Comparison of ENCODE assay signal across 45 mouse cellular contexts in genomic region chr14:95872020-95872419, GRCm38 (mm10). TPM values are rescaled to one million over a fixed set of nuclear protein-coding genes. Genes with fewer than 3 reads are reported as not detected.
"Had no signal": no experiment of that assay in that cellular context is flagged by ENCODE, and none has a peak within 500 bp of the region (broad histone marks: within the 10 kb centered on the region; RNA-seq: fewer than 3 reads in every experiment).

No protein-coding gene starts in this region.

- H3K4me3 ChIP-seq: limb, embryonic 10.5 days; limb, embryonic 12.5 days; limb, embryonic 13.5 days; limb, embryonic 15.5 days; liver, embryonic 12.5 days; liver, embryonic 13.5 days; liver, embryonic 15.5 days; lung, embryonic 15.5 days; megakaryocyte, embryonic 14.5 days; midbrain, embryonic 10.5 days; midbrain, embryonic 12.5 days; midbrain, embryonic 13.5 days; midbrain, embryonic 15.5 days; myocyte; neural tube, embryonic 12.5 days had no signal

- H3K4me1 ChIP-seq: limb, embryonic 10.5 days; limb, embryonic 12.5 days; limb, embryonic 13.5 days; limb, embryonic 15.5 days; liver, embryonic 12.5 days; liver, embryonic 13.5 days; liver, embryonic 15.5 days; lung, embryonic 15.5 days; megakaryocyte, embryonic 14.5 days; midbrain, embryonic 10.5 days; midbrain, embryonic 12.5 days; midbrain, embryonic 13.5 days; midbrain, embryonic 15.5 days; neural tube, embryonic 12.5 days had no signal

- ATAC-seq: liver, embryonic 12.5 days; liver, postnatal 0 days; lung, postnatal 0 days; midbrain, embryonic 13.5 days; midbrain, embryonic 15.5 days; midbrain, embryonic 16.5 days had no signal

- H3K36me3 ChIP-seq: limb, embryonic 10.5 days; limb, embryonic 12.5 days; limb, embryonic 13.5 days; limb, embryonic 15.5 days; liver, embryonic 12.5 days; liver, embryonic 13.5 days; liver, embryonic 15.5 days; lung, embryonic 15.5 days; midbrain, embryonic 10.5 days; midbrain, embryonic 12.5 days; midbrain, embryonic 13.5 days; midbrain, embryonic 15.5 days; neural tube, embryonic 12.5 days had no signal

- H3K4me2 ChIP-seq: limb, embryonic 12.5 days; limb, embryonic 13.5 days; limb, embryonic 15.5 days; liver, embryonic 11.5 days; liver, embryonic 12.5 days; liver, embryonic 13.5 days; liver, embryonic 15.5 days; lung, embryonic 15.5 days; midbrain, embryonic 11.5 days; midbrain, embryonic 12.5 days; midbrain, embryonic 13.5 days; midbrain, embryonic 15.5 days; neural tube, embryonic 12.5 days had no signal

- H3K27me3 ChIP-seq: limb, embryonic 13.5 days; limb, embryonic 15.5 days; liver, embryonic 12.5 days; liver, embryonic 13.5 days; liver, embryonic 15.5 days; lung, embryonic 15.5 days; megakaryocyte, embryonic 14.5 days; midbrain, embryonic 12.5 days; midbrain, embryonic 13.5 days; midbrain, embryonic 15.5 days; neural tube, embryonic 12.5 days had no signal

- H3K9me3 ChIP-seq: limb, embryonic 10.5 days; limb, embryonic 12.5 days; limb, embryonic 13.5 days; limb, embryonic 15.5 days; liver, embryonic 12.5 days; liver, embryonic 13.5 days; liver, embryonic 15.5 days; lung, embryonic 15.5 days; midbrain, embryonic 10.5 days; midbrain, embryonic 12.5 days; midbrain, embryonic 13.5 days; midbrain, embryonic 15.5 days; neural tube, embryonic 12.5 days had no signal

- H3K27ac ChIP-seq: limb, embryonic 10.5 days; limb, embryonic 12.5 days; limb, embryonic 13.5 days; limb, embryonic 15.5 days; liver, embryonic 12.5 days; liver, embryonic 13.5 days; liver, embryonic 14.5 days; liver, embryonic 15.5 days; lung, embryonic 15.5 days; macrophage; midbrain, embryonic 10.5 days; midbrain, embryonic 12.5 days; midbrain, embryonic 13.5 days; midbrain, embryonic 15.5 days; neural tube, embryonic 12.5 days had no signal

- H3K9ac ChIP-seq: limb, embryonic 12.5 days; limb, embryonic 13.5 days; limb, embryonic 15.5 days; liver, embryonic 12.5 days; liver, embryonic 13.5 days; liver, embryonic 14.5 days; liver, embryonic 15.5 days; liver, postnatal 0 days; lung, embryonic 15.5 days; midbrain, embryonic 12.5 days; midbrain, embryonic 13.5 days; midbrain, embryonic 15.5 days; neural tube, embryonic 12.5 days had no signal

- DNase-seq: left cerebral cortex, postnatal 4 days; liver; liver, embryonic 13.5 days; liver, postnatal 0 days; lung, adult 18-20 months; lung, adult 2 months; lung, postnatal 10 days; lung, postnatal 14 days; lung, postnatal 36 days; midbrain, embryonic 14.5 days had no signal

RNA-seq across cellular contexts. Expression of gene 4921530L21Rik, which starts 9.0 kb away (rescaled TPM):
- total RNA-seq: left cerebral cortex, adult 8-10 months; left cerebral cortex, postnatal 10 days; left cerebral cortex, postnatal 14 days; left cerebral cortex, postnatal 25 days; left cerebral cortex, postnatal 4 days; liver, adult 2 months; megakaryocyte progenitor cell, adult 5-6 weeks; megakaryocyte, adult 5-6 weeks; megakaryocyte-erythroid progenitor cell, adult 5-6 weeks; midbrain, postnatal 0 days; monocyte, adult 5-6 weeks had no signal
- polyA plus RNA-seq: limb, embryonic 10.5 days; limb, embryonic 11.5 days; limb, embryonic 12.5 days; limb, embryonic 13.5 days; limb, embryonic 14.5 days; limb, embryonic 15.5 days; liver, adult 2 months; liver, embryonic 11.5 days; liver, embryonic 12.5 days; liver, embryonic 13.5 days; liver, embryonic 14.5 days; liver, embryonic 15.5 days; liver, embryonic 16.5 days; liver, postnatal 0 days; lung, adult 2 months; lung, embryonic 15.5 days; lung, embryonic 16.5 days; lung, postnatal 0 days; macrophage; midbrain, embryonic 10.5 days; midbrain, embryonic 11.5 days; midbrain, embryonic 12.5 days; midbrain, embryonic 13.5 days; midbrain, embryonic 14.5 days; midbrain, embryonic 16.5 days; midbrain, postnatal 0 days; myocyte; neural tube, embryonic 11.5 days; neural tube, embryonic 12.5 days had no signal
